Mouse (Mus musculus) bone marrow, adult 2 months (tissue): ENCODE measurements around the gene Gigyf2.

Experiments
- CTCF ChIP-seq: fragments of 200-500 bp; IDR thresholded peaks from 2 replicates; pipeline ENCODE4 v1.5.1; 2011; ENCODE audit warnings: low read length, control low read depth; ENCODE audit not compliant: control insufficient read depth, insufficient read depth
- POLR2A ChIP-seq: fragments of 200-500 bp; IDR thresholded peaks from 2 replicates; pipeline ENCODE4 v1.6.1; 2011; ENCODE audit warnings: low read depth, mild to moderate bottlenecking, control low read depth, low read length, borderline replicate concordance; ENCODE audit not compliant: control insufficient read depth

DNA sequence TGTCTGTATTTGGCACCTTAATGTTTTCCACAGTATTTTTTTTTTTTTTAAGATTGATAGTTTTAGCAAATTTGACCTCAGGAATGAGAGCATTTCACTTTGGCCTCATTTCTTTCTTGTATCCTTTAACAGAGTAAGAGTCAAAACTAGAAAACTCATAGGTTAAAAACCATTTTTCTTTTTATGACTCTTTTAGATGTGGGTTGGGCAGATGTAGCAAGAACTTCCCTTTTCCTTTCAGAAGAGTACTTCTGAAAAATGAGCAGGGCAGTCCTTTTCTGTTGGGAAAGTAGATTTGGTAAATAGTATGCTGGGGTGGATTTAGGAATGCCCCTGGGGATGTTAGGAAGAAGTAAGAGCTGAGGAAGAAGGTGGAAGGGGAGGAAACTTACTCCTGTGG is 79.2 kb downstream of the Gigyf2 start:
- TF ChIP-seq POLR2A = no peak
- TF ChIP-seq CTCF = no peak
